Mouse (Mus musculus) bone marrow macrophage, adult 2 months (primary cell): ENCODE measurements at regions not wholly inside any gene's neighbourhood (a gene's known extent, or its start where the extent isn't known, plus 50 kb on each side); places are given as distances from the start of the nearest gene placed in this dataset.

ENCODE experiments used
- H3K27ac ChIP-seq: 2 replicates; pipeline ENCODE4 v1.5.1; 2012; ENCODE audit warnings: low read depth, low read length; ENCODE audit not compliant: insufficient read depth
- H3K4me1 ChIP-seq: 2 replicates; pipeline ENCODE4 v1.6.1; 2012; ENCODE audit warnings: low read length; ENCODE audit not compliant: control insufficient read depth, insufficient read depth
- H3K4me3 ChIP-seq: 2 replicates; pipeline ENCODE4 v1.5.1; 2012; ENCODE audit warnings: mild to moderate bottlenecking, low read length, moderate library complexity; ENCODE audit not compliant: insufficient read depth
- CTCF ChIP-seq: IDR thresholded peaks from 2 replicates; pipeline ENCODE4 v1.5.1; 2012; ENCODE audit warnings: low read depth, mild to moderate bottlenecking, low read length, moderate library complexity
- POLR2A ChIP-seq: IDR thresholded peaks from 2 replicates; pipeline ENCODE4 v1.6.1; 2012; ENCODE audit warnings: mild to moderate bottlenecking, low read depth, low read length, borderline replicate concordance

- peaks cover 4% of the 10 kb centered on the region; the same call in 1 of the 2 replicates for H3K4me1 ChIP-seq
- TF ChIP-seq CTCF (no peak), POLR2A (no peak)
- no peak overlapping the region for H3K4me3 ChIP-seq
- H3K27ac ChIP-seq, result no peak overlapping the region
These were observed 112.7 kb upstream of the Cpsf6 start for GRCm38 (mm10) chr10:117492391-117492990.

GRCm38 (mm10) chr10:117491711-117492110 lies 111.9 kb upstream of the Cpsf6 start:
- Histone ChIP-seq H3K4me3 (no peak overlapping the region), H3K27ac (no peak overlapping the region), H3K4me1 (peaks cover 4% of the 10 kb centered on the region; the same call in 1 of the 2 replicates)
- TF ChIP-seq CTCF, result no peak

GRCm38 (mm10) chr10:117490851-117491595 lies 111.2 kb upstream of the Cpsf6 start:
- H3K4me1 ChIP-seq, result peaks cover 4% of the 10 kb centered on the region; the same call in 1 of the 2 replicates
- TF ChIP-seq POLR2A, result no peak
- no peak for TF ChIP-seq CTCF
- H3K4me3 ChIP-seq, result no peak overlapping the region
- no peak overlapping the region for H3K27ac ChIP-seq

- Histone ChIP-seq H3K4me3 (no peak overlapping the region), H3K27ac (no peak overlapping the region), H3K4me1 (no peaks in the 10 kb centered on the region)
- TF ChIP-seq POLR2A (no peak), CTCF (no peak)
These were observed 103.3 kb upstream of the Cpsf6 start for GRCm38 (mm10) chr10:117483091-117483600.

DNA sequence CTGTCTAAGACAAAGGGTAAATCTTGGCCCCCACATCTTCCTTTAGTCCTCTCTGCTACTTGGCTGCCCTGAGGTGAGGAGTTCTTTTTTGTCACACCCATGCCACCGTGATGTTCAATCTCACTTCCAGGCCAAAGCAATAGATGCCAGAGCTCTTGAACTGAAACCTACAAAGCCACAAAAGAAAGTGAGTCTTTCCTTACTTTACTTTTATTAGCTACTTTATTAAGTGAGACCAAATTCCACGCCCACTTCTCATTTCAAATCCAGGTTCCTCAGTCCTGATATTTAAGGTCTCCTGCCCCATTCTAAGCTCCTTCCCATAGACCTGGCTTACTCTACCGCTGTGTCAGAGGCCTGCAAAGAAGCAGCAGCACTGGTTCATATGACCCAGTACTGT lies 102.5 kb upstream of the Cpsf6 start:
- no peak for TF ChIP-seq POLR2A
- TF ChIP-seq CTCF, result no peak
- H3K27ac ChIP-seq, result no peak overlapping the region
- no peaks in the 10 kb centered on the region for H3K4me1 ChIP-seq
- no peak overlapping the region for H3K4me3 ChIP-seq

- Histone ChIP-seq H3K4me3 (no peak overlapping the region), H3K27ac (no peak overlapping the region), H3K4me1 (no peaks in the 10 kb centered on the region)
- TF ChIP-seq CTCF (no peak), POLR2A (no peak)
These were observed 101.7 kb upstream of the Cpsf6 start for GRCm38 (mm10) chr10:117481341-117481990.

DNA sequence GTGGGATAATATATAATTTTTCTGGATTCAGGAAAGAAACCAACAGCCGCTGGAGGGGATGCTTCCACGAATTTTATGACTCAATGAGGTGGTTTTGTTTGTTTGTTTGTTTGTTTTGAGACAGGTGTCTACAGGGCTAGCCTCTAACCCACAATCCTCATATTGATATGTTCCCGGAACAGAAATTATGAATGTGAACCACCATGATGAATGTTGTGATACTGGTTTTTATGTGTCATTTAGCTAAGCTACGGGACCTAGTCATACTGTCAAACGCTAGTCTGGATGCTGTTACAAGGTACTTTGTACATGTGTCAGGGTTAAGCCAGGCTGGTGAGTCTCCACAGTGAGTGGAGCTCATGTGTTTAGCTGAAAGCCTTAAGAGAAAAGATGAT lies 100.6 kb upstream of the Cpsf6 start:
- no peak overlapping the region for H3K27ac ChIP-seq
- TF ChIP-seq CTCF (no peak), POLR2A (no peak)
- H3K4me1 ChIP-seq, result no peaks in the 10 kb centered on the region
- no peak overlapping the region for H3K4me3 ChIP-seq

DNA sequence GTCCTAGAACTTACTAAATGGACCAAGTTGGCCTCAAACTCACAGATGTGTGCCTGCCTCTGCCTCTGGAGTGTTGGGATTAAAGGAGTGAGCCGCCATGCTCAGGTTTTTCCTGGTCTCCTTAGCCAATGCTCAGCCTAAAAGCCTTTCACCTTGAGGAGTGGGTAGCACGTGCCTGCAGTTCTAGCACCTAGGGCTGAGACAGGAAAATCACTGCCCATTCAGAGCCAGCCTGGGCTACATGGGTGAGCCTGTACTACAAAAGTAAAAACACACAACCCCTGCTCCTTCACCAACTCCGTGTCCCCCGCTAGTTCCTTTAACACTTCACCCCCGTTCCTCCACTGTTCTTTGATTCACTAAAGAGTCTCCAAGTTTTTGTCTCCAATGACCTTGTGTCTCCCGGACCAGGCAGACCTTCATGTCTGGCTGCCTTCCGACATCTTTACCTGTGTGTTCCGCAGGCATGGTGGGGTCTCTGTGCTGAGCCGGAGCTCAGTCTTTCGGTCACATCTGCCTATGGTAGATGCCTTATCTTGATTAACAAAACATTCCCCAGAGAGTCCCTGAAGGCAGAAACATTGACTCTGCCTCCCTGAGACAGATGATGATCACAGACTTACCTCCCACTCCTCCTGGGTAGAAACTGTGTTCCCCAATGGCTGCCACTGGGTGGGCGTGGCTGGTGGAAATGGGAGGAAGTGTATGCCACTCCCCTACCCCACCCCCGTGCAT lies 100.1 kb upstream of the Cpsf6 start:
- no peak overlapping the region for H3K4me3 ChIP-seq
- TF ChIP-seq CTCF (no peak), POLR2A (no peak)
- no peaks in the 10 kb centered on the region for H3K4me1 ChIP-seq
- H3K27ac ChIP-seq, result no peak overlapping the region

- H3K4me1 ChIP-seq, result no peaks in the 10 kb centered on the region
- H3K4me3 ChIP-seq, result no peak overlapping the region
- H3K27ac ChIP-seq, result no peak overlapping the region
- no peak for TF ChIP-seq POLR2A
- no peak for TF ChIP-seq CTCF
These were observed 99.1 kb upstream of the Cpsf6 start for GRCm38 (mm10) chr10:117478931-117479280.
